Mouse (Mus musculus) small intestine, adult 2 months (tissue): Measurements from ENCODE around the gene Shisa4.

Experiments used
- CTCF ChIP-seq: fragments of 200-500 bp; IDR thresholded peaks from 2 replicates; pipeline ENCODE4 v1.5.1; 2012; ENCODE audit warnings: low read depth, mild to moderate bottlenecking, control low read depth, inconsistent platforms, low read length, moderate library complexity, mixed read lengths; ENCODE audit not compliant: insufficient replicate concordance, insufficient read length; ENCODE audit errors: extremely low read depth
- POLR2A ChIP-seq: fragments of 200-500 bp; IDR thresholded peaks from 2 replicates; pipeline ENCODE4 v1.6.1; 2012; ENCODE audit warnings: low read depth, mild to moderate bottlenecking, control low read depth, inconsistent platforms, low read length, moderate library complexity

DNA sequence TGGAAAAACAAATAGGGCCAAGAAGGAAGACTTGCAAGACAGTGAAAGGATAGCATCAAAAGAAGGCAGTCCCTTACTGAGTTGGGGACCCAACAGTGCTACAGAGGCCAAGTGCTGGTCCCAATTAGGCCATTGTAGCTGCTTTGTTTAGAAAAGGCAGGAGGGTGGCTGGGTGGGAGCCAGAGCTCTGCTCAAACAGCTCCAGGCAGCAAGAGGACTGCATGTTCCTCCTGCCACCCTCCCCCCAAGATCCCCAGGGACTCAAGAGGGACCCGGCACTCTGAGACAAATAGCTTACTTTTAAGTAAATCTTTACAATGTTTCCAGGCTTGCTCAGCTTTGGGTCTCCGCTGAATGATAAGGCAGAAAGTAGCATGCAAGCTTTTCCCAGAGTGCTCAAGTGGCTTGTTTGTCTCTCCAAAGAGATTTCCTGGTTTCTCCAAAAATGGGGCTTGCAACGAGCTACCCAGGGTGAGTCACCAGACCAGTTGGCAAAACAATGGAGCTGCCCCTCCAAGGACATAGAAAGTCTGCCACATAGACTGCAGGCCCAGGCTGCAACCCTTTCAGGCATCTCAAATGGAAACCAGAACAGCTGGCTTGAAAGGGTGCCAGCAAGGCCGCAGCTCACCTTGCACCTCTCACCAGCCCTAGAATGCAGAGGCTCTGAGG, 27.4 kb downstream of the Shisa4 start:
- TF ChIP-seq POLR2A (no peak), CTCF (no peak)
